Mouse (Mus musculus): ENCODE measurements around the gene Caskin1. TPM values are rescaled to one million over a fixed set of nuclear protein-coding genes. Genes with fewer than 3 reads are reported as not detected.

Caskin1 gene
- polyA plus RNA-seq, 1 experiment, result not detected

- Histone ChIP-seq H3K4me3 (ENCODE audit: insufficient read depth, low read depth, low read length) (peak within 1 kb of the TSS; percentile 76), H3K4me1 (ENCODE audit: control insufficient read depth, insufficient read depth, insufficient read length, low read length) (no peaks in the 10 kb centered on the region), H3K27ac (replicated peaks; ENCODE audit: low read depth, low read length) (peak within 1 kb of the TSS; percentile 98)
Observed at GRCm38 (mm10) chr17:24478663-24479380, 9.6 kb upstream of the Caskin1 start, which contains the start of gene Mlst8. Gene Mlst8, minus strand, starts transcription at chr17:24479078.

- H3K27ac ChIP-seq (replicated peaks; ENCODE audit: low read depth, low read length), result no peak overlapping the region
- H3K4me1 ChIP-seq (ENCODE audit: control insufficient read depth, insufficient read depth, insufficient read length, low read length), result no peaks in the 10 kb centered on the region
- no peak overlapping the region for H3K4me3 ChIP-seq (ENCODE audit: insufficient read depth, low read depth, low read length)
Observed at GRCm38 (mm10) chr17:24479431-24479830, 9.0 kb upstream of the Caskin1 start.

GRCm38 (mm10) chr17:24480201-24480826 is 8.1 kb upstream of the Caskin1 start:
- Histone ChIP-seq H3K4me1 (ENCODE audit: control insufficient read depth, insufficient read depth, insufficient read length, low read length) (no peaks in the 10 kb centered on the region), H3K27ac (replicated peaks; ENCODE audit: low read depth, low read length) (no peak overlapping the region), H3K4me3 (ENCODE audit: insufficient read depth, low read depth, low read length) (no peak overlapping the region)

GRCm38 (mm10) chr17:24481027-24481815 is 7.2 kb upstream of the Caskin1 start:
- Histone ChIP-seq H3K4me1 (ENCODE audit: control insufficient read depth, insufficient read depth, insufficient read length, low read length) (no peaks in the 10 kb centered on the region), H3K27ac (replicated peaks; ENCODE audit: low read depth, low read length) (no peak overlapping the region), H3K4me3 (ENCODE audit: insufficient read depth, low read depth, low read length) (no peak overlapping the region)

- Histone ChIP-seq H3K4me3 (ENCODE audit: insufficient read depth, low read depth, low read length) (no peak overlapping the region), H3K4me1 (ENCODE audit: control insufficient read depth, insufficient read depth, insufficient read length, low read length) (no peaks in the 10 kb centered on the region), H3K27ac (replicated peaks; ENCODE audit: low read depth, low read length) (no peak overlapping the region)
Observed at GRCm38 (mm10) chr17:24483495-24483894, 4.9 kb upstream of the Caskin1 start.

GRCm38 (mm10) chr17:24485090-24485860 is 3.1 kb upstream of the Caskin1 start:
- Histone ChIP-seq H3K27ac (replicated peaks; ENCODE audit: low read depth, low read length) (no peak overlapping the region), H3K4me3 (ENCODE audit: insufficient read depth, low read depth, low read length) (no peak overlapping the region), H3K4me1 (ENCODE audit: control insufficient read depth, insufficient read depth, insufficient read length, low read length) (no peaks in the 10 kb centered on the region)

- H3K27ac ChIP-seq (replicated peaks; ENCODE audit: low read depth, low read length), result no peak overlapping the region
- no peaks in the 10 kb centered on the region for H3K4me1 ChIP-seq (ENCODE audit: control insufficient read depth, insufficient read depth, insufficient read length, low read length)
- peak overlapping the region; percentile 66 for H3K4me3 ChIP-seq (ENCODE audit: insufficient read depth, low read depth, low read length)
Observed at GRCm38 (mm10) chr17:24488662-24489264, 362 bp downstream of the Caskin1 start.

GRCm38 (mm10) chr17:24489265-24490030 is 1.0 kb downstream of the Caskin1 start:
- Histone ChIP-seq H3K4me3 (ENCODE audit: insufficient read depth, low read depth, low read length) (peak overlapping the region; percentile 66), H3K27ac (replicated peaks; ENCODE audit: low read depth, low read length) (no peak overlapping the region), H3K4me1 (ENCODE audit: control insufficient read depth, insufficient read depth, insufficient read length, low read length) (no peaks in the 10 kb centered on the region)

- Histone ChIP-seq H3K4me1 (ENCODE audit: control insufficient read depth, insufficient read depth, insufficient read length, low read length) (no peaks in the 10 kb centered on the region), H3K4me3 (ENCODE audit: insufficient read depth, low read depth, low read length) (no peak overlapping the region), H3K27ac (replicated peaks; ENCODE audit: low read depth, low read length) (no peak overlapping the region)
Observed at GRCm38 (mm10) chr17:24490399-24490798, 2.0 kb downstream of the Caskin1 start.

- H3K4me3 ChIP-seq (ENCODE audit: insufficient read depth, low read depth, low read length), result no peak overlapping the region
- no peak overlapping the region for H3K27ac ChIP-seq (replicated peaks; ENCODE audit: low read depth, low read length)
- no peaks in the 10 kb centered on the region for H3K4me1 ChIP-seq (ENCODE audit: control insufficient read depth, insufficient read depth, insufficient read length, low read length)
Observed at GRCm38 (mm10) chr17:24494627-24495335, 6.4 kb downstream of the Caskin1 start.

GRCm38 (mm10) chr17:24495443-24495842 is 7.0 kb downstream of the Caskin1 start:
- no peak overlapping the region for H3K27ac ChIP-seq (replicated peaks; ENCODE audit: low read depth, low read length)
- no peak overlapping the region for H3K4me3 ChIP-seq (ENCODE audit: insufficient read depth, low read depth, low read length)
- H3K4me1 ChIP-seq (ENCODE audit: control insufficient read depth, insufficient read depth, insufficient read length, low read length), result no peaks in the 10 kb centered on the region

GRCm38 (mm10) chr17:24496026-24496425 is 7.6 kb downstream of the Caskin1 start:
- H3K4me1 ChIP-seq (ENCODE audit: control insufficient read depth, insufficient read depth, insufficient read length, low read length), result no peaks in the 10 kb centered on the region
- H3K4me3 ChIP-seq (ENCODE audit: insufficient read depth, low read depth, low read length), result no peak overlapping the region
- H3K27ac ChIP-seq (replicated peaks; ENCODE audit: low read depth, low read length), result no peak overlapping the region

GRCm38 (mm10) chr17:24502208-24502607 is 13.8 kb downstream of the Caskin1 start:
- Histone ChIP-seq H3K4me1 (ENCODE audit: control insufficient read depth, insufficient read depth, insufficient read length, low read length) (no peaks in the 10 kb centered on the region), H3K4me3 (ENCODE audit: insufficient read depth, low read depth, low read length) (no peak overlapping the region)

More at GRCm38 (mm10) chr17:24502208-24502607, 13.8 kb downstream of the Caskin1 start:
- no peak overlapping the region for H3K27ac ChIP-seq (replicated peaks; ENCODE audit: low read depth, low read length)

Data from brown adipose tissue, adult 24 weeks (tissue).